Mouse (Mus musculus) adrenal gland, adult 8-10 months (tissue): ENCODE data around the gene Usp38. TPM values are rescaled to one million over a fixed set of nuclear protein-coding genes. Genes with fewer than 3 reads are reported as not detected.

ENCODE experiments used
- DNase-seq: peaks from one replicate; pipeline ENCODE4 v3.0.0; 2022
- total RNA-seq, 4 experiments: library from RNA; stranded (reverse); gene quantifications; 2 replicates each; pipeline ENCODE4 v1.2.4; 2022

Gene Usp38
- total RNA-seq, 4 experiments from 2014 or later: 22.8 to 24.4 (median 23.3) TPM

- no peak for DNase-seq
These were observed 52.7 kb downstream of the Usp38 start for GRCm38 (mm10) chr8:80961937-80962591.

GRCm38 (mm10) chr8:80961070-80961609 is 53.6 kb downstream of the Usp38 start:
- no peak for DNase-seq

DNA sequence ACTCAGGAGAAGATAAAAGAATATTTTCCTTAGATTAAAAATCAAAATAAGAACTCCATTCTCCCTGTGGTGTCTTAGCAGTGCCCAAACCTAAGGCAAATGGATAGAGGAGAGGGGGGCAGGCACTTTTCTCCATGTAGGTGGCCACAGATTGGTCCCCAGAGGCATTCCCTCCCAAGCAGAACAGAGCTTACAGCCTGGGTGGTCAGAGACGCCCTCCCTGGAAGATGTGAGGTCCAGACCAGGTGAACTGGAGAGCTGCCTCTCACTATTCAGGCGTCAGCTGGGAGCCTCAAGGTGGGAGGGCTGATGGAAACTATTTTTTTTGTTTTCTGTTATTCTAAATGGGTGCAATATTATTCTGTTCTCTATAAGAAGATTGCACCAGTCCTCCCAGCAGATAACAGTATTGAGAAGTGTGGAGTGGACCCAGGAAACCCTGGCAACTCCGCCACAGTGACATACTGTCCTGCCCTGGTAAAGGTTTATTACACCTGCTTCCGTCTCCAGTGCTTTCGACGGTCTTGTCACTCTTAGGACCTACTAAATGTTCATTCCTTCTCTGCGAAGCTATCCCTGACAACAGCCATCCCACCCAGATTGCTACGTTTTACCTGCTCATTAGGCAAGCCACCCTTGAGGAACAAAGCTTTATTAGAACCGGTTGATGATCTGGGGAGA is 55.0 kb downstream of the Usp38 start:
- DNase-seq: no peak

DNA sequence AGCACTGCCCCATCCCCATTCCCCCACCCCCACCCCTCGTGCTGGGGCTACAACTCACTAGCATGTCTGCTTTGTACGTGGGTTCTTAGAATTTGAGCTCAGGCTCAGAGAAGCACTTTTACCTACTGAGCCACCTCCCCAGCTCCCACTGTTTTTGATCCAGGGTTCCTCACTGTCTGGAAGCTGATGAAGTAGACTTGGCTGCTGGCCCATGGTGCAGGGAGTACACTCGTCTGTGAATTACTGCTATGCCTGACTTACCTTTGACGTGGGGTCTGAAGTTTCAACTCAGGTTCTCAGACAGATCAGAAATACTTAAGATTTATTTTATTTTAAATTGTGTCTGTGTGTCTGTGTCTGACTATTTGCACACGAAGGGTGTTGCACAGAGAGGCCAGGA is 57.0 kb downstream of the Usp38 start:
- DNase-seq: no peak

- no peak for DNase-seq
These were observed 61.8 kb downstream of the Usp38 start for GRCm38 (mm10) chr8:80952973-80953372.

DNA sequence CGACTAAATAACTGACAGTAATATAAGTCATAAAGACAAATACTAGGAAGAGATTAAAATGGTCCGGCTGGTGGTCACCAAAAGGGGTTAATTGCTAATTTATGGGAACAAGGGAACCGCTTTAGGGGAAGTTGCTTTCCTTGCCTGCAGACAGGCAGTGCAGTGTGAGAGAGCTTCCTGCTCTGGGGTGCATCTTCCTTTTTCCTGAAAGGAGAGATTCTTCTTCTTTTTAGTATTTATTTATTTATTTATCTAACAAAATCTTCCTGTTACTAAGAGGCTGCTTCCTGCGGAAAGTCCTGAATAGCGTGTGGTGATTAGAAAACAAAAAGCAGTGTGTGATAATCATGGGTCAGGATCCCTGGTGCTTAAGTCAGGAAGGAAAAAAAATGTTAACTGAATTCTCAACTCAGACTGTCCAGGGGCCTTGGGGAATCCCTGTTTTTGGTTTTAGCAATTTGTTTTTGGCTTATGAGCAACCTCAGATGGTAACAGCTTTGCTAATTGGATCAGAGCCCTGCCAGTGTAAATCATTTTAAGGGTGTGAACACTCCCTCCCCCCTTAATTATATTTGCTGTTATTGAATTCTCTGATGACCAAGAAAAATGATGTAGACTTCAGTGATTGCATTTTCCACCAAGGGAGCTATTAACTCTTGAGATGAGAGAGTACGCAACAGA is 62.4 kb downstream of the Usp38 start:
- no peak for DNase-seq

- no peak for DNase-seq
These were observed 66.1 kb downstream of the Usp38 start for GRCm38 (mm10) chr8:80948405-80949183.

DNA sequence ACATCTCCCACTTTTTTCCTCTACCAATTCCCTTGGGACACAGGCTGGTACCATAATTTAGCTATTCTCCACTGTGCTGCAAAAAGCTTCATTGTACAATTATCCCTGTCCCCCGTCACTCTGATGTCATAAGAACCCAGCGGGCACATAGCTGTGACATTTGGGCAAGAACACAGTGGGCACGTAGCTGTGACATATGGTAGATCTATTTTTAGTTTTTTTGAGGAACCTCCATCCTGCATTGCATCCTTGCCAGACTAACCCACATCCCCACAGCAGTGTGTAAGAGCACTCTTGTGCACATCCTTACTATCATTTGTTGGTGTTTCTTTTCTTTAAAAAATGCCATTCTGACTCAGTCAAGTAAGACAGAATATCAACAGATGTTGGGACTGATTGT is 71.0 kb downstream of the Usp38 start:
- no peak for DNase-seq

DNA sequence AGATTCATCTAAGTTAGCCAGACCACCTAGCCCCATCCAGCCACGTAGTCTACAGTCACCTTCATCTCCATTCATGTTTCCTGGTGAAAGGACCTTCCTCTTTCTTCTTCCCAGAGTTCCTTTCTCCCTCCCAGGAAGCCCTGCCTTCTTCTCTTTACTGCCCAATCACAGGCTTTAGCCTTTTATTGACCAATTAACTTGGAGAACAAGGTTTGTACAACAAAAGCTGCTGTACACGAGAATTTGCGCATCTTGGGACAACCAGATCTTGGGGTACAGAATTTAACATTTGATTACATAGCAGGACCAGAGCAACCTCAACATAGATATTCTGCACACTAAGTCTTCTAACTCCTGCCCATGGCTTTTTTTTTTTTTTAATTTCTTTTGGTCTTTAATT is 73.1 kb downstream of the Usp38 start:
- no peak for DNase-seq

DNA sequence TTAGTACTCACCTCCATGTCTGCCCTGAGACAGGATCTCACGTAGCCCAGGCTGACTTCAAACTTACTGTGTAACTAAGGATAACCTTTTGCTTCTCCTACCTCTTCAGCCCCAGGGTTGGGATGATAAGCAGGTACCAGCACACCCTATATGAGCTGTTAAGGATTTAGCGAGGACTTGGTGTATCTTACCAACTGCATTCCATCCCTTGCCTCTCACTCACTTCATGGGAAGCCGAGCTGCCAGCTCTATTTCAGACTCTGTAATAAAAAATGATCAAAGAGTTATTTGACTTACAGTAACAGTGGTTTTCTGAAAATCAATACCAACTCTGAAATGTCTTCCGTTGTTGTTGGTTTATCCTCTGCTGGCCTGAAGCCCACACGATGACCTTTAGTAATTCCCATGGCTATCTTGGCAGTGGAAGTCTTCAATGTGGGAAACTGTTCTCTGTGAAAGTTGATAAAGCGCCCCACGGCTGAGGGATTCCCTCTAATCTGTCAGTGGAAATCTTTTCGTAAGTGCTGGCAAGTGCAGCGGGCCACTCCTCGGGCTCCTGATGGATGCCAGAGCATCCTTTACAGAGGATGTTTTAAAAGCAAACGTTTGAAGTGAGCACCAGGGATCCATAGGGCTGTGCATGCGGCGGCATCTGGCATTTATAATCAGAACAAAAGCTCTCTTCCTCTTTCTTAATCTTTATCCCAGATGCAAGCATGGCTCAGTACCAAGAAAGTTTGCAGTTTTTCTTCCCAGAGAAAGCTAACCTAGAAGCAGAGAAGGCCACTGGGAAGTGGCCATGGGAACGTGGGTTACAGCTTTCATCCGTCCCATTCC is 76.7 kb downstream of the Usp38 start:
- no peak for DNase-seq

Other genes with a start within 250 kb of the Usp38 start
- gene Gab1, start 134.4 kb downstream of the Usp38 start, total RNA-seq: 10 to 100 TPM; 20.6 to 28.4 (median 22.0) TPM